Mouse (Mus musculus) brain, embryonic 18.5 days (tissue): ENCODE results near the gene Accs.
A peak's percentile ranks its signal among the peaks of the same experiment; 100 is the strongest.

Experiments used
- DNase-seq: peaks from one replicate; pipeline ENCODE4 v3.0.0-alpha.2; 2012; ENCODE audit warnings: low read depth, low spot score

Gene Accs

GRCm38 (mm10) chr2:93858845-93859244 is 9.1 kb upstream of the Accs start:
- DNase-seq = no peak

- no peak for DNase-seq
Measured at GRCm38 (mm10) chr2:93851303-93851702, 1.6 kb upstream of the Accs start.

GRCm38 (mm10) chr2:93850317-93850944 is 688 bp upstream of the Accs start:
- no peak for DNase-seq

- DNase-seq = no peak
Measured at GRCm38 (mm10) chr2:93841349-93841748, 8.4 kb downstream of the Accs start.

GRCm38 (mm10) chr2:93840109-93840508 is 9.6 kb downstream of the Accs start:
- DNase-seq = no peak

- DNase-seq = no peak
Measured at GRCm38 (mm10) chr2:93838931-93839330, 10.8 kb downstream of the Accs start.

GRCm38 (mm10) chr2:93836232-93836785 is 13.4 kb downstream of the Accs start:
- DNase-seq = no peak

- no peak for DNase-seq
Measured at GRCm38 (mm10) chr2:93835596-93835995, 14.1 kb downstream of the Accs start.

GRCm38 (mm10) chr2:93823519-93823918 is 26.2 kb downstream of the Accs start:
- peak; percentile 63 for DNase-seq

GRCm38 (mm10) chr2:93822045-93822749 is 27.5 kb downstream of the Accs start, which contains the start of gene Ext2:
Gene Ext2 (minus strand): TSS chr2:93822568.
- DNase-seq = peak; percentile 60

GRCm38 (mm10) chr2:93817791-93818190 is 32.0 kb downstream of the Accs start:
- no peak for DNase-seq

- DNase-seq = no peak
Measured at GRCm38 (mm10) chr2:93813343-93813742, 36.4 kb downstream of the Accs start.

- DNase-seq = no peak
Measured at GRCm38 (mm10) chr2:93811812-93812211, 37.9 kb downstream of the Accs start.

GRCm38 (mm10) chr2:93809931-93810330 is 39.8 kb downstream of the Accs start:
- no peak for DNase-seq

- DNase-seq = no peak
Measured at GRCm38 (mm10) chr2:93808071-93808470, 41.7 kb downstream of the Accs start.

- DNase-seq = no peak
Measured at GRCm38 (mm10) chr2:93807440-93807839, 42.3 kb downstream of the Accs start.

GRCm38 (mm10) chr2:93806487-93807201 is 43.1 kb downstream of the Accs start:
- DNase-seq = no peak

GRCm38 (mm10) chr2:93805523-93805922 is 44.2 kb downstream of the Accs start:
- DNase-seq = no peak

GRCm38 (mm10) chr2:93805066-93805465 is 44.7 kb downstream of the Accs start:
- DNase-seq = no peak

GRCm38 (mm10) chr2:93802947-93803346 is 46.8 kb downstream of the Accs start:
- DNase-seq = no peak

GRCm38 (mm10) chr2:93801097-93801496 is 48.6 kb downstream of the Accs start:
- DNase-seq = no peak

- DNase-seq = no peak
Measured at GRCm38 (mm10) chr2:93797162-93797795, 52.5 kb downstream of the Accs start.
